Mouse (Mus musculus): ENCODE data around the gene Calcrl.

Gene Calcrl

DNA sequence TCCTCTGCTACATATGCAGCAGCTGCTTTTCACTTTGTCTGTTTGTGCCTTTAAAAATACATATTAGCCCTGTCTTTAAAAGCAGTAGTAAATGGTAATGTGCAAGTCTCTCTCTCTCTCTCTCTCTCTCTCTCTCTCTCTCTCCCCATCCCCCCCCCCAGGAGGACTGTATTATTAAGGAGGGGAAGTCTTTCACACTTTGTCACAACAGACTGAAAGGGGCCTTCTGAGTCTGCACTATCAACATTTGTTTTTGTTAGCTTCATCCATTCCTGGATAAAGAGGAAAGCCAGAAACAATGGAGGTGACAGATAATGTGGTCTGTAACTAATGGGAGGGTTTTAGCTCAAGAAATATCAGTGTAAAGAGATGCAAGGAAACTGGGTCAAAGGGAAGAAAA, 36.1 kb downstream of the Calcrl start:
- DNase-seq (ENCODE audit: low read depth, low spot score), result no peak

DNA sequence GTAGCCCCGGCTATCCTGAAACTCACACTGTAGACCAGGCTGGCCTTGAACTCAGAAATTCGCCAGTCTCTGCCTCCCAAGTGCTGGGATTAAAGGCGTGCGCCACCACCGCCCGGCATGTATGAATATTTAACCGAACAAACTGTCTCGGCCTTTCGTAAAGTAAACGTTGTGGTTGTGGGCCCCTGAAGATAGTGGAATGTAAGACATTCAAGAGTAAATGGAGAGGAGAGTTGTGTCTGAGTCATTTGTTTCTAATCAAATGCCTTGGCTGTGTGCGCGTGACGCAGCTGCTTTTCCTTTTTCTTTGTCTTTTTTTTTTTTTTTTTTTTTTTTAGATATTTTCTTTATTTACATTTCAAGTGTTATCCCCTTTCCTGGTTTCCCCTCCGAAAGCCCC, 36.7 kb downstream of the Calcrl start:
- DNase-seq (ENCODE audit: low read depth, low spot score), result peak; percentile 23

DNA sequence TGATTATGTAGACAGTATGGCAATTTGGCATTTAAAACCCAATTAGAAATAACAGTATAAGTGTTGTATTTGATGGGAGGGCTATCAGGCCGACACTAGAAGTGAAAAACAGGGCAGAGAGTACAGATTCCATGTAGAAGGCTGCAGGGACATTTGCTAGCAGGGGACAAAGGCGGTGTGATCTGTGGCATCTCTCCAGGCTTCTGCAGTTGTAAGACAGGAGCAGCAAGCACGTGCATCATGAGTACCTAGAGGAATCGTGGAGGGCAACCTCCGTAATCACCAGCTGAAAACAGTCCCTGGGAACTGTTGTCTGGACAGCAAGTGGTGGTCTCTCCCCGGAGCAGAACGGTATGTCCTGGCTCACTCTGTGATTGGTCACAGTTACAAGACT, 37.2 kb downstream of the Calcrl start:
- DNase-seq (ENCODE audit: low read depth, low spot score), result no peak

DNA sequence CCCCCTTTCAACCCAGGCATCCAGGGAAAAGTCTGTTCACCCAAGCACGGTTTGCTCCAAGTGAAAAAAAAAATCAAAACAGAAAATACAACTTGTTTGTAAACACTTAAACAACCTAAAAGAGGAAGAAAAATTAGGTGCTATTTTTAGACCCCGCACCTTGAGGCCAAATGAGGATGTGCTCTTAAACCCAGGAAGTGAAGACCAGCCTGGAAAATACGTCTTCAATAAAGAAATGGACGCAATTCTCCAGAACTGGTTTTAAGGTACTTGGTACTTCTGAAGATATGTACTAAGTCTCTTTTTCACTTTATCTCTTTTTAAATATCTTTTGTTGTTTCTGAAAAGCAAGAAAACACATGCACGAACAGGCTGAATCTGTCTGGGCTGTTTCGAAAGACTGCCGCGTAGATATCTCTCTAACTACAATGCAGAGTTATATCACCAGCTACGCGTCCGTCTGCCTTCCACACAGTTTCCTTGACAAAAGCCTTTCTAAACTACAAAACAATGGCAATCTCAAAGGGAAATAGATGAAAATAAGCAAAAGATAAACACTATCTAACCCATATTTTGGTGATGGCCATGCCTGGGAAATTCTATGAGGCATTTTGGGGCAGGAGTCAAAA, 37.7 kb downstream of the Calcrl start:
- no peak for DNase-seq (ENCODE audit: low read depth, low spot score)

DNA sequence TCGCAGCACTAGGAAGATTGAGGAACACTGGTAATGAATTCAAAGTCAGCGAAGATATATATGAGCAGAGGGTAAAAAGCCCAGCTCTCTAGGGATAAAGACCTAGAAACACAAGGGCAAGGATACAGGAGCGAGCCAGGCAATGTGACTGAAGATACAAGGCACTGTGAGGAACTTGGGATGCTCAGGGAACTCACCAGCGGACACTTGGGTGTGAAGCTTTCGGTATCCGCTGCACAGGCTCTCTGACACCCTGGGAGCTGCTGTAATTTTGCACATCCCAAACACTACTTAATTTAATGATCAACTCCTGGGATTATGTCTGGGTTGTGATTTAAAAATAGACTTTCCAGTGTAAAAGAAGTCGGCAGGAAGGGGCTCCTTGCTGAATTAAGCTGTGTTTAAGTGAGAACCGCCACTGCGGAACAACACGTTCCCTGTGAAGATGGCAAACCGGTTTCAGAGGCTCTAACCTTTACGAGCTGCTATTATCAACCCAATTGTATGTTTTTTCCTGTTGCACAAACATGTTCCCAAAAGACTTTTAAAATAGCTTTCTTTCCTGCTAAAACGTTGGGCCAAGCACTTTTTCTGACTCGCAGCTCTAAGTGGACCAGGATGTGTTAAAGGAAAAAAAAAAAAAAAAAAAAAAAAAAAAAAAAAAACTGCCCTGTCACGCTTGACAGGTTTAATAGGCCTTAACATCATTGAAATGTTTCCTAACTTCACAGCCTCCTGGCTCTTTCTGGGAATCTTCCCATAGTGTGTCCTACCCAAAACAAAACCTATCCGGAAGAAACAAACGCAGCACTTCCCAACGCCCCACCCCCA, 38.4 kb downstream of the Calcrl start:
- DNase-seq (ENCODE audit: low read depth, low spot score), result peak; percentile 27

DNA sequence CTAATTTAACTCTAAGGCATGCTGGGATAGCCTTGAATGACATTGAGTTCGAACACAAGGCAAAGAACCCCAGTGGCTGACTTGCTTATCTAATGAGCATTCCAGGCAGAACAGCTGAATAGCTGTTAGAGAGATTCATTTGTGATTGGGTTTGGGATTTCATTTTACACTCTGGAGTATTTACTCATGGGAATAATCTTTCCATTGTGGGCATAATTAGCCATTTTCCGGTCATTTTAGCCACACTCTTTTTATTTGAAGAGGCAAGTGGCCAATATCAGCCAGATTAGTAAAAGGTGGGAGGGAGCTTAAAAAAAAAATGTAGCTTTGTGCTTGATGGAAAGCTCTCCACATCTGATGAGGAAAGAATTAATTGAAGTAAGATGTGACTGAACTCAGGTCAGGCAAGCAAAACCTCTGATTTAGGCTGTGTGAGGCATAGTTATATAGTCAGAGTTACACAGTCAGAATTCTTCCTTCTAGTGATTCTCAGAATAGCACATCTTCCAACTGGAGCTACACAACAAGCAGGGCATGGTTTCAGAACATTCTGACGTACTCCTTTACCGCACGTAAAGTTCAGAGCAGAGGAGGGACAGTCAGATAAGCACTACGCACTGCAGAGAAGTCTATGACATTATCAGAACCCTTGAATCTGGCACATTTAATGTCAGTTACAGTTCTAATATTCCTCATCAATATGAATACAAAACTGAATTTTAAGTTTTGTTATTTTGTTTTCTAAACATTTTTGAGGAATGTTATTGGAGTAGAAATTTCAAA, 40.1 kb downstream of the Calcrl start:
- no peak for DNase-seq (ENCODE audit: low read depth, low spot score)

DNA sequence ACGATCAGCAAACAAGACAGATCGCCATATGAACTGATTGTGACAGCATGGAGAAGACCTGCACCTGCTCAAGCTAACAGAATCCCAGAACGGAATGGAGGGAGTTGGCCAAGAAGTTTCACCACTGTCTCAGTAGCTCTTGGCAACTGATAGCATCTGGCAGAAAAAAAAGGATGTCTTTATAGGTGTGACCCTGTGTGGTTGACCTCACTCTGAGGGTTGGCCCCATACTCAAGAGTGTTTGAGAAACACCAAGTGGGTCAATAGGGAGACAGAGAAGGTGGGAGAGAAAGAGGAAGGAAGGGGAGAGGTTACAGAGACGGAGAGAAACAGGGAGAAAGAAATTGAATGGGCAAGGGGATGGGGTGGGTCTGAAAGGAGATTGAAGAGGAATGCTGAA, 41.4 kb downstream of the Calcrl start:
- no peak for DNase-seq (ENCODE audit: low read depth, low spot score)

DNA sequence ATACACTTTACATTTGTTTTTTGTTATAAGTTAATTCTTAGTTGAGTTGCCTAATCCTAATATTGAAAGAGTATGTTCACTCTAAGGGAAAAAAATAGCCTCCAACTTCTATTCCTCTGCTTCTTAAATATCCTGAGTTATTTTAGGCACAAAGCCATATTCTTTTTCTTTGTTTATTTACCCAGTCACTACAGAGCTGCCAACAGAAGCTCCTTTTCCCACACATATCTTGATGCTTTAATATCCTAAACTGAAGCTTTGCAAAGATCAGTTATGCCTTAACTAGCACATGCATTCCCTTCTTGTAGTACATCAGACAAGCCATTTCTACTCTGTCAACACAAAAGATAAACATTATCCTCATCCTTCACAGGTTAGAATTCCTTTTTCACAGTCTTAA, 42.7 kb downstream of the Calcrl start:
- peak; percentile 52 for DNase-seq (ENCODE audit: low read depth, low spot score)

DNA sequence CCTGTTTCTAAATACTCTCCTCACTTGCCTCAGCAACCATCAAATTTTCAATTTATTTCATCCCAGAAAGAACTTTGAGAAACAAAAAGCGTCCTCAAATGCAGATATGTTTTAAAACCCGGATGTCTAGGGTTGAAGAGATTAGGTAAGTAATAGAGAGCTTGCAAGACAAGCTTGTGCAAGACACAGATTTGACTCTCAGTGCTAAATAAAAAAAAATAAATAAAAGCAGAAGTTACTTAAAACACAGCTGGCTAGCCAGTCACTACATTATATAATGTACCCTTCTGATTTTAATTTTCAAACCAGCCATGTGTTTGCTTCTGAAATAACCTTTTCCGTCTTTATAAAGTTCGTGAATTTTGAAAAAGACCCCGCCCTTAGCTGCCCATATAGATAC, 43.2 kb downstream of the Calcrl start:
- DNase-seq (ENCODE audit: low read depth, low spot score), result no peak

DNA sequence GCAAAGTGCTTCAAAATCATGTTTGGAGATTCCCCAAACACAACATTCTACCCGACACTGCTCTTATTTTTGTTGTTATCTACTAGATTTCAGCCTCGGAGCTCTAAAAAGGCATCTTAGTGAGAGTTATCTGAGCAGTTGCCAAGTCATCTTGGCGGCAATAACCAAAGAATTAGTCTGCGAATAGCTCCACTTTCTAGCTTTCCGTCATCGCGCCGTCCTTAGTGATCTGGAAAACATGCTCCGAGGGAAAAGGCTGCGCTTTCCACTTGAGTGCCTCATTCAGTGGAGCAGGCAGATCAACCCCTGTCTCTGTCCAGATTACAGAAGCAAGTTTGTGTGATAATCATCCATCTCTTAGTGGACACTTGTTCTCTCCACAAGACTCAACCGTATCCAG, 44.4 kb downstream of the Calcrl start:
- DNase-seq (ENCODE audit: low read depth, low spot score), result no peak

DNA sequence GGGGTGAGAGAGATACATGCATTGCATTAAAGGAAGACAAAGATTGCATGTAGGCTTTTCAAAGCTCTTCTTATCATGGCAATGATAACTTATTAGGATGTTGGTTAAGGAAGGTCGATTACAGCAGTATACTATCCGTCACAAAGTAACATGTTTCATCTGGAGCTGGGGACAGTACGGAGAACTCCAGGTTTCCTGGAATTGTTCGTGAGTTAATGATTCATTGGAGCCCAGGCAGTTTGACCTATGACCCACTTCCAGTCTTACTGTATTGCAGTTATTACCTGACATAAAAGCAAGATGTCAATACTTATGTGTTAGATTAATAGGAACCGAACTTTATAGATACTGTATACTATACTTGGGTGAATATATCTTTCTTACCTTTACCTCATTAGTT, 46.5 kb downstream of the Calcrl start:
- DNase-seq (ENCODE audit: low read depth, low spot score), result no peak

DNA sequence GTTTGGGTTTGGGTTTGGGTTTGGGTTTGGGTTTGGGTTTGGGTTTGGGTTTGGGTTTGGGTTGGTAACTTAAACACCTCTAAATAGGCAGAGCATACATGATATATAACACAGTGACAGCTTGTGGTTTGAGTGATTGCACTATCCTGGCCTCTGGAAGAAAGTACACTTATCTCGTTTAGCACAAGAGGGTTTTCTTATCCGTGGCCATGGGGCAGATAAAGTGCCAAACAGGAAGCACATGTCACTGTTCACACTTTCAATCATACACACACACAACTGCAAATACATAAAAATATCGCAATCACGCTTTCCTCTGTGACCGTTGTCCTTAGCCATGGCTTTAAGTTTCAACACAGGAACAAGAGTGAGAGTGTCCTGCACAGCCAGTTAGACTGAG, 56.0 kb downstream of the Calcrl start:
- DNase-seq (ENCODE audit: low read depth, low spot score), result no peak

DNA sequence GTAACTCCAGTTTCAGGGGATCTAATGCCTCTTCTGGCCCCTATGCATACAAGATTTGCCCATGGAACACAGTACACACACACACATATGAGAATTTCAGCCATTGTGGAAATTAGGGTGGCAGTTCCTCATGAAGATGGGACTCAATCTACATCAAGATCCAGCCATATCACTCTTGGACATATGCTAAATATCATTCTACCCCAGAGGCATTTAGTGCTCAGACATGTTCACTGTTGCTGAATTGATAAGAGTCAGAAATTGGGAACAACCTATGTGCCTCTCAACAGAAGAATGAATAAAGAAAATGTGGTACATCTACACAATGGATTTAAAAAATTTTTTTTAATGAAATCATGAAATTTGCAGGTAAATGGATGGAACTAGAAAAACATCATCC, 58.5 kb downstream of the Calcrl start:
- no peak for DNase-seq (ENCODE audit: low read depth, low spot score)

DNA sequence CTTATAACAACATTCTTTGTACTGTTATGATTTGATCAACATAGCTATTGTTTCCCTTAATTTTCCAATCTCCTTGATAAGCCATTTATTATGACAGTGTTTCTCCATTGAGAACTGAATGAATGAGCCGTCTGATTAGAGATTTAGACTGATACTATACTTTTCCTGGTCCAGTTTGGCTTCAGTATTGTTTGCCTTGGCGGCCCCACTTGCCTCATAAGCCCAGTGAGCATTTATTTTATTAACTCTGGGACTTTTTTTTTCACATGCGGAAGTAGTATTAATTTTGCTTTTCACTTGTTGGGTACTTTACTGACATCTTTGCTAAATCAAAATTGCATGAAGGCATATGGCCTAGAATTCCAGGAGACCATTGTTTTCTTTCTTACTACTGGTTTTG, 59.9 kb downstream of the Calcrl start:
- no peak for DNase-seq (ENCODE audit: low read depth, low spot score)

DNA sequence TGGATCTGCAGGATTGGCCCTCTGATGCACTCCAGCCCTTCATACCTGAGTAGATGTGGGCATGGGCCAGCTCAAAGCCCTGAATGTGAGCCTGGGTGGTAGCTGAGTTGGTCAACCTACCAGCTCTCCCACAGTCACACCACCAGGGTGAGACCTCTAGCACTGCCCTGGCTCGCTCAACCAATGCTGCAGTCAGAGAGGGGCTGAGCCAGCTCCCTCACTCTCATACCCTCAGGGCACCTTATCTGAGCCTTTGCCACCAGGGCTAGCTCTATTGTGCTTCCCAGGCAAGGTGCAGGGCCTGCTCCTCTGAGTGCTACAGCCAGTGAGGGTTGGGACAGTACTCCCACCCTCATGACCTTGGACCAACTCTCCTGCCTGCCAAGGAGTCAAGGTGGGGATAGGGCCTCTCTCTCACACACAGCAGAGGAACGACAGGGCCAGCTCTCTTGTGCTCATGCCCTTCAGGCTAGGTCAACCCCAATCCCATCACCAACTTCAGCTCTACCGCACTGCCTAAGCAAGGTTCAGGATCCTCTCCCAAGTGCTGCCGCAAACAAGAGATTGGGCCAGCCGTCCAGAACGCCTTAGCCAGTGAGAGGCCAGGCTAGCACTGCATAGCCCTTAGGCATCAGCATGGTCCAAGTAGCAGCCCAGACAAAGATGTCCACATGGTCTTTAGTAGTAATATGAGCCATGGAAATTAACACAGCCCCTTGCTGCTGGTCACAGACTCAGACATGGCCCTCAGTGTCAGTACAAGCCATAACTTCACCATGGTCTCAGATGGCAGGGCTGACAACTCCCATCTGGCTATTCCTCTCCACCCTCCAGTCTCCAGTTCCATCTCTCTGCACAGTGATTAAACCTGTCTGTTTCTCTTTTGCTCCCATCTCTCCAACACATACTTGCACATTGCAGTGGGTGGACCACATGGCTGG, 62.2 kb downstream of the Calcrl start:
- no peak for DNase-seq (ENCODE audit: low read depth, low spot score)

DNA sequence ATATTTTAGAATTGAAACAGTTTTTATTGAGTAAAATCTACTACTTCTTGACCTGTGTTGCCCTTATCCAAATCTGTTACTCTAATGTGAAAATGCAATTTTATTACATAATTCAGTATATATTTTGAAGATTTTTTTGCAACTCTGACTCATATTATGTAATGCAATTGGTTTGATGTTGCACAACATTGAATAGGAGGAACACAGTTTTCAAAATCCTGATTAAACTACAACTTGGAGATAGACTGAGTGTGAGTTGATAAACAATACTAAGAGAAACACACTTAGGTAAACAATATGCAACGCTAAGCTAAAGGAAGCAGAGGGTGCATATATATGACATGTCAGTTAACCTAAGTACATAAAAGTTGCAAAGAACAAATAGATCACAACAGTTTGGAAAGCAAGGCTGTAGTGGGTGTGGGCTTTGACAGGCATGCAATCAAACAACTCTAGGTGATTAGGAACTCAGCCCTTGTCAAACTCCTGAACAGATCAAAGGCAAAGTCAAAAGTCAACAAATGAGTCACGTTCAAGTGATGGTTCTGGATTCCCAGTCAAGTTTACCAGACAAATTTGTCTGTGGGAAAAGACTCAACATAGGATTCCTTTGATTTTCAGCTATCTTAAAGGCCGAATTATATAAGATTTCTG, 66.4 kb downstream of the Calcrl start:
- DNase-seq (ENCODE audit: low read depth, low spot score), result no peak

DNA sequence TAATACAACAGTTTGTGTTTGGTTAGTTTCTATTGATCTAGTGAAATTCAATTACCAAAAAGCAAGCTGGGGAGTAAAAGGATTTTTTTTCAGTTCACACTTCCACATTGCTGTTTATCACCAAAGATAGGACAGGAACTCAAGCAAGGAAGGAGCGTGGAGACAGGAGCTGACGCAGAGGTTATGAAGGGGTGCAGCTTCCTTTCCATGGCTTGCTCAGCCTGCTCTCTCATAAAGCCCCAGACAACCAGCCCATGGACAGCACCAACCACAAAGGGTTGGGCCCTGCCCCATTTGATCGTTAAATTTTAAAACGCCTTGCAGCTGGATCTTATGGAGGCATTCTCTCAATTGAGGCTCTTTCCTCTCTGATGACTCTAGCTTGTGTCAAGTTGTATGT, 69.9 kb downstream of the Calcrl start:
- DNase-seq (ENCODE audit: low read depth, low spot score), result no peak

DNA sequence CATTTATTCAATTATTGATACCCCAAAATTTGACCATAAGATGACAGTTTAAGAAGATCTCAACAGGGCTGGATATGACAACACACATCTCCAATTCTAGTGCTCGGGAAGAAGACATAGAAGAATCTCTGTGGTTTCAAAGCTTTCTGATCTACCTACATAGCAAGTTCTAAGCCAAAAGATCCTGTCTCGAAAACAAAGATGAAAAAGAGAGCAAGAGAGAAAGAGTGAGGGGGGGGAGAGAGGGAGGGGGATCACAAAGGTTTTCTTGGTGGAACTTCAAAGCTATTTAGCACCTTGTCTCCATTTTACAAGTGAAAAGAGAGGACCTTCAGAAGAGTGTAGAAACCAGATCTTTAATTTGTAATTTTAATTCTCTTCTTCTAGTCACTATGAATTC, 77.8 kb downstream of the Calcrl start:
- no peak for DNase-seq (ENCODE audit: low read depth, low spot score)

DNA sequence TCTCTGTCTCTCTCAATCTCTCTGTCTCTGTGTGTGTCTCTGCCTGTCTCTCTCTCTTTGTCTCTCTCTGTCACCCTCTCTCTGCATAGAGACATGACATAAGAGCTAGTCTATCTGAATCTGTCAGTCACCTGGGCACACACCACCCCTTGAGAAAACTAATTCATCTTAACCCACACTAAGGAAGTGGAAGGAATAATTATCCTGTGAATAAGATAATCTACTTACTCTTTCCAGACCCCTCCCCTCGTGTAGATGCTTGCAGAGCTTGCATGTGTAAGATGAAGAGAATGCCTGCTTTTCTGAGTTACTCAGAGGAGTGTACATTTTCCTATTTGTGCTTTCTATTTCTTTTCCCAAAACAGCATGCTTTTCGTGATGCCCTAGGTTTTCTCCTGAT, 81.5 kb downstream of the Calcrl start:
- DNase-seq (ENCODE audit: low read depth, low spot score), result no peak

DNA sequence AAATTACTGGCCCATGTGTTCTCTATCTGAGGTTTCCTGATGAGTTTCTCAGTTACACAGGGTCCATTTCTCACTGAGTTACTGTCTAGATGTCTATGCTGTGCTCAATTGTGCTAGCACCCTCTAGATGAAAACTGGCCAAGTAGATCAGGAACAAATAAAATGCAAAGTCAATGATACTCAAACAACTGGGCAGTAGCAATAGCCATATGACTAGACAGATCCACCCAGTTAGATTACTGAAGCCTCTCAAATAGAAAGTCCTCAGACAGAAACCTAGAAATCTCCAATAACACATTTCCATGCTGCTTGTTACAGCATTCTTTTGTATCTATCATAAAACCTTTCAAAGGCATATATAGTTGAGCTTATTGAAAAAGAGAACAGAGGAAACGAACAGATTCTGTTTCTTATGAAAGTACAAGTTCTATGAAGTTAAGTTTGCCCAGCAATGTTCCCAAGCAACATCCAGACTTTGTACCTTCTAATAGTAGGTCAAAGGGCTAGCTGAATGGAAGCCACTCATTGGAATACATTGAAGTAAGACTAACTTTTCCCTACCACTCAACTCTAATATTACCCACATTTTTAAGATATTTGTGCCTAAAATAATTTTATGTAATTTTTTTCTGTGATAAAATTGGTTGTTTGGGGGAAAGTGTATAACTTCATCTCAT, 87.3 kb downstream of the Calcrl start:
- no peak for DNase-seq (ENCODE audit: low read depth, low spot score)

DNA sequence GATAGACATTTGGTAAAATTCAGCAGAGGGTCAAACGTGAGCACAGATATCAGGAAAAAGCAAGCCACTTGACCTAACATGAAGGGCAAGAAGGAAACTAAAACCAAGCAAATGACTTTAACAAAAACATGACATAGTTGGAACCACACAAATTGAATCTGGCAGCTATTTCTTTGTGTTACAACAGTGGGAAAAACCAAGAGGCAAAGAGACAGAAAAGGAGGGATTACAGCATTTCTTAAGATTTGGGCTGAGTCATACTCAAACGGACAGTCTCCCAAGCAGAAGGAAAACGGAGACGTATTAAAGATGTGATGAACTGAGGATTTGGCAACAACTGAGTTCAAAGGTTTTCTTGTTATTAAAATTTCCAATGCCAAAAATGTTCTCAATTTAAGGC, 88.9 kb downstream of the Calcrl start:
- DNase-seq (ENCODE audit: low read depth, low spot score), result peak; percentile 10
